Mouse (Mus musculus) liver, postnatal 0 days (tissue): Measurements from ENCODE around the gene Rassf6. TPM values are rescaled to one million over a fixed set of nuclear protein-coding genes. Genes with fewer than 3 reads are reported as not detected.

Experiments
- ATAC-seq: fragments of 200-750 bp; cut with Nextera tagmentation; 2 replicates; pipeline ENCODE4 v1.8.0; 2017; ENCODE audit warnings: mild to moderate bottlenecking, moderate library complexity
- DNase-seq: peaks from one replicate; pipeline ENCODE4 v3.0.0-alpha.2; 2016
- H3K27ac ChIP-seq: fragments of 300-500 bp; sonication (generic); 2 replicates; pipeline ENCODE4 v1.5.1; 2014; ENCODE audit warnings: antibody characterized with exemption, moderate library complexity, mild to moderate bottlenecking, low read depth
- H3K27me3 ChIP-seq: fragments of 300-500 bp; sonication (generic); 2 replicates; pipeline ENCODE4 v1.6.1; 2014; ENCODE audit warnings: low read length, control low read depth, mixed read lengths; ENCODE audit not compliant: insufficient read depth
- H3K36me3 ChIP-seq: fragments of 300-500 bp; sonication (generic); replicated peaks from 2 replicates; pipeline ENCODE4 v1.6.1; 2014; ENCODE audit warnings: mild to moderate bottlenecking, control low read depth, low read length, moderate library complexity, mixed read lengths; ENCODE audit not compliant: insufficient read depth
- H3K4me1 ChIP-seq: fragments of 300-500 bp; sonication (generic); 2 replicates; pipeline ENCODE4 v1.6.1; 2014; ENCODE audit warnings: antibody characterized with exemption, mild to moderate bottlenecking, control low read depth; ENCODE audit not compliant: insufficient read depth
- H3K4me2 ChIP-seq: fragments of 300-500 bp; sonication (generic); 2 replicates; pipeline ENCODE4 v1.6.1; 2014; ENCODE audit warnings: low read depth, mild to moderate bottlenecking, low read length, moderate library complexity, mixed read lengths
- H3K4me3 ChIP-seq: fragments of 300-500 bp; sonication (generic); 2 replicates; pipeline ENCODE4 v1.5.1; 2014; ENCODE audit warnings: low read depth, low read length
- H3K9ac ChIP-seq: fragments of 300-500 bp; sonication (generic); replicated peaks from 2 replicates; pipeline ENCODE4 v1.6.1; 2014; ENCODE audit warnings: mild to moderate bottlenecking, moderate library complexity
- H3K9me3 ChIP-seq: fragments of 300-500 bp; sonication (generic); 2 replicates; pipeline ENCODE4 v1.6.1; 2016; ENCODE audit warnings: mild to moderate bottlenecking, control low read depth, low read length, mixed read lengths
- CTCF ChIP-seq: sonication (generic); IDR thresholded peaks from 2 replicates; pipeline ENCODE4 v1.5.1; 2016; ENCODE audit warnings: antibody characterized with exemption, low read depth
- EP300 ChIP-seq: IDR thresholded peaks from 2 replicates; pipeline ENCODE4 v1.6.1; 2016; ENCODE audit warnings: antibody characterized with exemption, low read depth, mild to moderate bottlenecking
- WGBS: fragments of 180-500 bp; shearing (Covaris S2); extraction: QIAGEN DNeasy Blood & Tissue Kit; methylation state at CpG from one replicate; pipeline ENCODE4 v1.1.7; 2014; ENCODE audit not compliant: insufficient replicate concordance; 5-methylcytosine and 5-hydroxymethylcytosine counted together
- polyA plus RNA-seq: library from polyadenylated mRNA; unstranded; fragments of >200 nt; fragmentation: Nextera tagmentation; extraction: Ambion mirVana; gene quantifications from 2 replicates; pipeline ENCODE4 v1.2.1, GENCODE M21; 2015

Rassf6 gene
- polyA plus RNA-seq, 1 experiment from 2014 or later: 7.9 TPM

DNA sequence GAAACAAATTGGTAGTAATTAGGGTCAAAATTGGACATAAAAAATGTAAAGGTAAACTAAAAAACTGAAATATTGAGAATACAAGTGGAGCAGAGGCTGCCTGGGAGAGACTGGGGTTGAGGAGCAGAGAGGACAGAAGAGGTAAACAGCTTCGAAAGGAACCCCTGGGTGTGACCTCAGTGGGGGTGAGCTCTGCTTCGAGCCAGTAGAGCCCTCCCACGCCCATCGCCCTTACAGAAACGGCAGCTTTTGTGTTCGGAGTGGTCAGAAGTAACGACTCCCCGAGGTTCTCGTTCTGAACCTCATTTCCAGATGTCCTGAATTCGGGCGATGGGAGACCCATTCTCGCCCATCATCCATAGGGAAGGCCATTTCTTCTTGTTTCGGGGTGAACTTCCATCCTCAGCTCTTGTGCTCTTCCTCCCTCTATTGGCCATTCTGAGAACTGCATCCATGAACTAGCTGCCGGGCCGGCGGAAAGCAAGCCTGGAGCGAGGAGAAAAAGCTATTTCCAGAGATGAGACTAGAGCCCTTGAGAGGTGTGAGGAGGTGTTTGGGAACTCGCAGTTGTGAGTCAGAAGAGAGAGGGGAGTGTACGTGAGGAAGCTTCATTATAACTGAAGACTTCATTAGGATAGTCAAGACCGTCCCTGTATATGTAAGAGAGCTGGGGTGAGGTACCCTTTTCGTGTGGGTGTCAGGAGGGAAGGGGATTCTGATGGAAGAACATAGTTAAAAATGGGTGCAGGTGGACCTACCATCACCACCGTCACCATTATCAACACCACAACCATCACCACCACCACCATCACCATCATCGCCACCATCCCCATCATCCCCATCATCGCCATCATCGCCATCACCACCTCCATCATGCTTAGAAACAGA, 51.5 kb downstream of the Rassf6 start:
- Histone ChIP-seq H3K9ac (no peak overlapping the region), H3K4me2 (peak overlapping the region; percentile 65), H3K9me3 (no peaks in the 10 kb centered on the region), H3K4me1 (0 out of 2 replicates have a peak, but pooled peaks cover 3% of the 10 kb centered on the region), H3K27ac (no peak overlapping the region), H3K4me3 (peak overlapping the region; percentile 38), H3K36me3 (no peaks in the 10 kb centered on the region), H3K27me3 (no peaks in the 10 kb centered on the region)
- ATAC-seq (0 out of 2 replicates have a peak, but pooled peaks have one; percentile 33), DNase-seq (peak; percentile 63)
- 25% methylated on average over 25 of the region's 25 CpGs for WGBS
- TF ChIP-seq EP300: no peak
- TF ChIP-seq CTCF: peak; percentile 94

DNA sequence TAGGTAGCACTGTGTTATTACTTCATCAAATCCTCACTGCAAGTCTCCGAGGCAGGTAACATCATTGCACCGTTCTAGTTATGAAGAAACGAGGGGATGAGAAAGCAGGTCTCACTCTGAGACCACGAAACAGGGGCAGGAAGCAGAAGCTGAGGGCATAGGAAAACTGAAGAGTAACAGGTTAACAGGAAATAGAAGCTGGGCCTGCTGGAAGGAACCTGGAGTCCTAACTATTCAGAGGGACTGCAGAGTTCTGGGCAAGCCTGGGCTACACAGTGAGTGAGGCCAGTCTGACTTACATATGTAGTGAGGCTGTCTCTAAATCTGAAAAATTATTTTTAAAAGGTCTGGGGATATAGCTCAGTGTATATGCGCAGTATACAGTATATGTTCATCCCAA, 52.4 kb downstream of the Rassf6 start:
- H3K9me3 ChIP-seq: no peaks in the 10 kb centered on the region
- 0 out of 2 replicates have a peak, but pooled peaks cover 3% of the 10 kb centered on the region for H3K4me1 ChIP-seq
- no peak overlapping the region for H3K4me3 ChIP-seq
- H3K9ac ChIP-seq: no peak overlapping the region
- no peak overlapping the region for H3K27ac ChIP-seq
- 69% methylated on average over 5 of the region's 5 CpGs for whole genome bisulfite sequencing
- DNase-seq: no peak
- TF ChIP-seq EP300: no peak
- no peak for TF ChIP-seq CTCF
- no peak for ATAC-seq
- H3K4me2 ChIP-seq: no peak overlapping the region
- H3K27me3 ChIP-seq: no peaks in the 10 kb centered on the region
- H3K36me3 ChIP-seq: no peaks in the 10 kb centered on the region

- Histone ChIP-seq H3K27me3 (no peaks in the 10 kb centered on the region), H3K4me1 (peaks cover 3% of the 10 kb centered on the region; the same call in 1 of the 2 replicates), H3K4me3 (no peak overlapping the region), H3K9ac (no peak overlapping the region), H3K36me3 (no peaks in the 10 kb centered on the region), H3K27ac (no peak overlapping the region), H3K4me2 (no peak overlapping the region), H3K9me3 (no peaks in the 10 kb centered on the region)
- TF ChIP-seq EP300: no peak
- TF ChIP-seq CTCF: no peak
- DNase-seq (no peak), ATAC-seq (no peak)
- 75% methylated on average over 5 of the region's 5 CpGs for WGBS
Observed at GRCm38 (mm10) chr5:90586511-90586910, 53.9 kb downstream of the Rassf6 start.

DNA sequence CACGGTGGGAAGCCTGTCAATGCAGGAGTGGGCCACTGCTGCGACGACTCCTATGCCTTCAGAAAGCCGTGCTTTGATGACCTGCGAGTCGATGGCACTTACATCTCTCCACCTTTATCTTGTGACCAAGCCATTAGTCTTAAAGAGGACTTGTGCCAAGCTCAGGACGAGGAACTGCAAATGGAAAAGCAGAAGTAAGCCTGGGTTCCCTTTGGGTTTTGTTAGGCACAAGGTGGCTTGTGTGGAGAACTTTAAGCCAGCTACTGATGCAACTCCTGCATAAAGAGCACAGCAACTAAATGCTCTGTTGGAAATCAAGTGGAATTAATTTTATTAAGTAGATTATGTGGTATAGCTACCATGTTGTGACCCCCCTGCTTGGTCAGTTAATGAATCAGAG, 55.7 kb downstream of the Rassf6 start:
- Histone ChIP-seq H3K9me3 (no peaks in the 10 kb centered on the region), H3K9ac (no peak overlapping the region), H3K36me3 (no peaks in the 10 kb centered on the region), H3K27ac (no peak overlapping the region), H3K4me1 (peaks cover 3% of the 10 kb centered on the region; the same call in 1 of the 2 replicates), H3K4me3 (no peak overlapping the region), H3K4me2 (no peak overlapping the region), H3K27me3 (no peaks in the 10 kb centered on the region)
- WGBS: 74% methylated on average over 7 of the region's 7 CpGs
- ATAC-seq (no peak), DNase-seq (no peak)
- TF ChIP-seq EP300 (no peak), CTCF (no peak)

DNA sequence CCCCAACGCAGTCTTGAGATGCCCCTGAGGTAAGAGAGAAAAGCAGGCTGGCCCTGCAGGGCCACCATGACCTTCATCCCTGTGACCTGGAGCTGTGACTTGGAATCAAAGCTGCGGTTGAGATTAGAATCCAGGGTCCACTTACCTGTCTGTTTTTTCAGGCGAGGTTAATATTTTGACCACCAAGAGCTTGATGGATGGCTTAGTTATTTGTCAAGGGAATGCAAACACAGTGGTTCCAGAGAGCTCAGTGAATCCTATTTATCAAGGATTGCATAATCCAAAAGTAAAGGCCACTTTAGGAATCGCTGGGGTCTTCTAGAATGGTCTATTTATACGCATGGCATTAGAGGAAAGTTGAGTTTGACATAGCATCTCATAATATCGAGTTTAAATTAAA, 58.3 kb downstream of the Rassf6 start:
- TF ChIP-seq CTCF: no peak
- TF ChIP-seq EP300: no peak; the same call in 1 of the 2 replicates
- Histone ChIP-seq H3K27me3 (no peaks in the 10 kb centered on the region), H3K4me3 (no peak overlapping the region), H3K4me2 (no peak overlapping the region), H3K4me1 (no peaks in the 10 kb centered on the region; the same call in 1 of the 2 replicates), H3K36me3 (no peaks in the 10 kb centered on the region), H3K9ac (no peak overlapping the region), H3K9me3 (no peaks in the 10 kb centered on the region), H3K27ac (peak overlapping the region; percentile 9; the same call in 1 of the 2 replicates)
- WGBS: 59% methylated on average over 6 of the region's 6 CpGs
- ATAC-seq: no peak
- DNase-seq: no peak

- Histone ChIP-seq H3K9me3 (no peaks in the 10 kb centered on the region), H3K9ac (no peak overlapping the region), H3K4me1 (no peaks in the 10 kb centered on the region; the same call in 1 of the 2 replicates), H3K4me2 (no peak overlapping the region), H3K27ac (no peak overlapping the region), H3K27me3 (no peaks in the 10 kb centered on the region), H3K4me3 (no peak overlapping the region), H3K36me3 (no peaks in the 10 kb centered on the region)
- 79% methylated on average over 9 of the region's 9 CpGs for WGBS
- no peak for ATAC-seq
- DNase-seq: no peak
- TF ChIP-seq CTCF (no peak), EP300 (no peak)
Observed at GRCm38 (mm10) chr5:90579556-90579955, 60.9 kb downstream of the Rassf6 start.
